Mouse (Mus musculus) thymus, adult 2 months (tissue): ENCODE results near the gene Elk4. TPM values are rescaled to one million over a fixed set of nuclear protein-coding genes. Genes with fewer than 3 reads are reported as not detected.

Experiments
- DNase-seq: peaks from one replicate; pipeline ENCODE4 v3.0.0; 2021
- H3K27ac ChIP-seq: fragments of 200-500 bp; 2 replicates; pipeline ENCODE4 v1.5.1; 2012; ENCODE audit warnings: low read length, control low read depth; ENCODE audit not compliant: control insufficient read depth, insufficient read depth
- H3K27me3 ChIP-seq: fragments of 200-500 bp; 2 replicates; pipeline ENCODE4 v1.6.1; 2012; ENCODE audit warnings: mild to moderate bottlenecking, low read length, moderate library complexity, mixed read lengths; ENCODE audit not compliant: control insufficient read depth, insufficient read depth
- H3K36me3 ChIP-seq: fragments of 200-500 bp; 2 replicates; pipeline ENCODE4 v1.6.1; 2012; ENCODE audit warnings: mild to moderate bottlenecking, low read length, moderate library complexity; ENCODE audit not compliant: control insufficient read depth, insufficient read depth
- H3K4me1 ChIP-seq: fragments of 200-500 bp; replicated peaks from 2 replicates; pipeline ENCODE4 v1.6.1; 2012; ENCODE audit warnings: low read length; ENCODE audit not compliant: control insufficient read depth, insufficient read depth
- H3K4me3 ChIP-seq: fragments of 200-500 bp; 2 replicates; pipeline ENCODE4 v1.5.1; 2012; ENCODE audit warnings: mild to moderate bottlenecking, low read length, control low read depth, moderate library complexity; ENCODE audit not compliant: control insufficient read depth, insufficient read depth
- CTCF ChIP-seq: fragments of 200-500 bp; IDR thresholded peaks from 2 replicates; pipeline ENCODE4 v1.5.1; 2012; ENCODE audit warnings: mild to moderate bottlenecking, control low read depth, low read length, moderate library complexity, borderline replicate concordance; ENCODE audit not compliant: control insufficient read depth, poor library complexity, insufficient read depth; ENCODE audit errors: extremely low read depth
- POLR2A ChIP-seq: fragments of 200-500 bp; IDR thresholded peaks from 2 replicates; pipeline ENCODE4 v1.6.1; 2012; ENCODE audit warnings: mild to moderate bottlenecking, low read length, control low read depth, moderate library complexity; ENCODE audit not compliant: control insufficient read depth, poor library complexity, insufficient read depth; ENCODE audit errors: extremely low read depth
- WGBS: fragments of 180-500 bp; shearing (Covaris S2); methylation state at CpG from one replicate; pipeline ENCODE4 v1.1.7; 2018; 5-methylcytosine and 5-hydroxymethylcytosine counted together
- polyA plus RNA-seq: library from polyadenylated mRNA; depleted of rRNA; stranded (reverse); fragments of >200 nt; gene quantifications from 2 replicates; pipeline ENCODE4 v1.2.3, GENCODE M21; 2012; rRNA removed

Elk4 gene
- polyA plus RNA-seq, result 82.3 and 101 TPM in 2 replicates

GRCm38 (mm10) chr1:132007282-132007815 lies at the start of gene Elk4:
Elk4 (plus strand) TSS chr1:132007607.
- TF ChIP-seq CTCF (peak; percentile 62; the same call in 1 of the 2 replicates), POLR2A (peak; percentile 98)
- Histone ChIP-seq H3K27me3 (no peaks in the 10 kb centered on the region), H3K4me3 (peak within 1 kb of the TSS; percentile 99), H3K36me3 (no peaks in the 10 kb centered on the region), H3K4me1 (peaks cover 16% of the 10 kb centered on the region), H3K27ac (peak within 1 kb of the TSS; percentile 98)
- under 1% methylated on average over 52 of the region's 61 CpGs for WGBS
- peak; percentile 89 for DNase-seq

DNA sequence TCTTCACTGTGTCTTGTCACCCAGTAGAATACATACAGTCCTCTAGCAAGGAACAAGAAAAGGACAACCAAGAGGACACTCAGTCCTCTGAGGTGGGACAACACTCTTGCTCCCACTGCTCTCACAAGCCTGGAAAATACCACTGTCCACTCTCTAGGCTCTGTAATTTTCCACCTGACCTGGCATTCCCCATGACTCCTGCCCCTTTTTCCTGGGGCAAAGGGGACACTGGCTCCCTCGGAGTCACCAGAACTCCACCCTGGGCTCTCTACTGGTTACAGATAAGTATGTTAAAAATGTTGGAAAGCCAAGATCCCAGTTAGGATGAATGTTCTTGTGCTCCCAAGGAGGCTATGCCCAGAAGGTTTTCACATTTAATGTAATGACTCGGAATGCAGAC lies 46.4 kb upstream of the Elk4 start:
- peaks cover 23% of the 10 kb centered on the region for H3K4me1 ChIP-seq
- DNase-seq, result no peak
- H3K4me3 ChIP-seq, result no peak overlapping the region
- H3K36me3 ChIP-seq, result no peaks in the 10 kb centered on the region
- H3K27me3 ChIP-seq, result peaks cover 9% of the 10 kb centered on the region
- WGBS, result 88% methylated on average over 2 of the region's 2 CpGs
- no peak for TF ChIP-seq POLR2A
- TF ChIP-seq CTCF, result no peak
- H3K27ac ChIP-seq, result no peak overlapping the region

- peaks cover 9% of the 10 kb centered on the region for H3K27me3 ChIP-seq
- H3K4me3 ChIP-seq, result peak within 1 kb of the TSS; percentile 57
- H3K36me3 ChIP-seq, result no peaks in the 10 kb centered on the region
- WGBS, result 1% methylated on average over 35 of the region's 35 CpGs
- no peak for DNase-seq
- peaks cover 24% of the 10 kb centered on the region for H3K4me1 ChIP-seq
- TF ChIP-seq POLR2A, result no peak
- TF ChIP-seq CTCF, result 0 out of 2 replicates have a peak, but pooled peaks have one; percentile 14
- H3K27ac ChIP-seq, result no peak within 1 kb of the TSS
Measured at GRCm38 (mm10) chr1:131962606-131963084, 44.8 kb upstream of the Elk4 start, which contains the start of gene Slc45a3. Slc45a3 (plus strand) TSS chr1:131962967.

- TF ChIP-seq POLR2A, result no peak
- no peak for TF ChIP-seq CTCF
- Histone ChIP-seq H3K36me3 (no peaks in the 10 kb centered on the region), H3K4me1 (peaks cover 24% of the 10 kb centered on the region), H3K27me3 (peaks cover 9% of the 10 kb centered on the region), H3K27ac (no peak overlapping the region), H3K4me3 (peak overlapping the region; percentile 57)
- 2% methylated on average over 76 of the region's 76 CpGs for WGBS
- peak; percentile 29 for DNase-seq
Measured at GRCm38 (mm10) chr1:131963085-131963951, 44.1 kb upstream of the Elk4 start.

DNA sequence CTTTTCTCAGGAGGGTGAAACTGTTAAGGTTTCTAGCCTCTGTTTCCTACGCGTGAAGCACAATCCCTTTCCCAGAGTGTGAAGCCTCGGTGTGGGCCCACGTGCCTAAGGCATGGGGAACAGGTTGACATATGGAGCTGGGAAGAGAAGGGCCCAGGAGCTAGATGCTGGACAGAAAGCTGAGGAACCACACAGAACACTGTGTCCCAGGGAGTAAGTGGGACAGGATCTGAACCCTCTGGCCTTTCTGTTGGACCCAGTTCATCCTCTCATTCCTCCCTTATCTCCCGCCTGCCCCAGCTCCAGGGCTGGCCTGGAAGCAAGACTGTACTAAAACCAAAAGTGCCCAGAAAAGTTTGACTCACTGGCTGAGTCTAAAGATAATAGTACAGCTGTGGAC lies 43.3 kb upstream of the Elk4 start:
- Histone ChIP-seq H3K4me1 (peaks cover 24% of the 10 kb centered on the region), H3K4me3 (no peak overlapping the region), H3K27ac (no peak overlapping the region), H3K36me3 (no peaks in the 10 kb centered on the region), H3K27me3 (peaks cover 9% of the 10 kb centered on the region)
- WGBS, result 73% methylated on average over 5 of the region's 5 CpGs
- TF ChIP-seq POLR2A (no peak), CTCF (no peak)
- DNase-seq, result no peak

- Histone ChIP-seq H3K27ac (no peak overlapping the region), H3K4me1 (peaks cover 24% of the 10 kb centered on the region), H3K27me3 (peaks cover 9% of the 10 kb centered on the region), H3K36me3 (no peaks in the 10 kb centered on the region), H3K4me3 (no peak overlapping the region)
- WGBS, result 95% methylated on average over 7 of the region's 7 CpGs
- TF ChIP-seq CTCF (no peak), POLR2A (no peak)
- DNase-seq, result no peak
Measured at GRCm38 (mm10) chr1:131964580-131964979, 42.8 kb upstream of the Elk4 start.

GRCm38 (mm10) chr1:131965818-131966217 lies 41.6 kb upstream of the Elk4 start:
- TF ChIP-seq CTCF, result no peak
- no peak for TF ChIP-seq POLR2A
- Histone ChIP-seq H3K27me3 (peaks cover 9% of the 10 kb centered on the region), H3K27ac (no peak overlapping the region), H3K4me3 (no peak overlapping the region), H3K4me1 (peaks cover 30% of the 10 kb centered on the region), H3K36me3 (no peaks in the 10 kb centered on the region)
- 36% methylated on average over 5 of the region's 5 CpGs for WGBS
- no peak for DNase-seq
